Mouse (Mus musculus): ENCODE results near the gene Grtp1. TPM values are rescaled to one million over a fixed set of nuclear protein-coding genes. Genes with fewer than 3 reads are reported as not detected.

The Grtp1 gene
- polyA plus RNA-seq, 1 experiment, result 3.5 TPM

DNA sequence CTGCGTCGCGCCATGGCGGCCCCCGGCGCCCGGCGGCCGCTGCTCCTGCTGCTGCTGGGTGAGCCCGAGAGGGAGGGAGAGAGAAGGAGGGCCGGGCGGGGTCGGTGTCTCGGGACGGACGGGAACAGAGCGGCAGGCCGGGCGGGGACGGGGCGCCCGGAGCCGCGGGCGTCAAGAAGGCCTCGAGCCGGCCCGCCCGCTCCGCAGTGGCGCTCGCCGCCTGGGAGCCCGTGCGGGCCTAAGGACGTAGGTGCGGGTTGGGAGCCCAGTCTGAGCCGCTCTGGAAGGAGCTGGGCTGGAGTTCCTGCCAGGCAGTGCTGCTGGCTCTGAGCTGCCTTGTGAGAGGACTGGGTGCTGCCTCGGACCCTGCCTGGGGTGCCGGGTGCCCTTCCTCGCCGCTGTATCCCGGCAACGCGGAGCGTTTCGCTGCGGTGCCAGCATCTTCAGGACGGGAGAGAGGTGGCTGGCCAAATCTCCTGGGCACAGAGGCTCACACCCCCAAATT, 41.0 kb downstream of the Grtp1 start:
- Histone ChIP-seq H3K79me2 (ENCODE audit: control insufficient read depth, insufficient read depth) (peaks cover 53% of the 10 kb centered on the region), H3K4me3 (ENCODE audit: insufficient read depth, poor library complexity, severe bottlenecking) (peak overlapping the region; percentile 91), H3K27me3 (ENCODE audit: control insufficient read depth, insufficient read depth, insufficient read length) (no peaks in the 10 kb centered on the region), H3K79me3 (ENCODE audit: low read depth) (peaks cover 53% of the 10 kb centered on the region), H3ac (ENCODE audit: control insufficient read depth, insufficient read length, low read depth) (peak overlapping the region; percentile 95), H3K36me3 (ENCODE audit: control insufficient read depth, insufficient read depth) (peaks cover 7% of the 10 kb centered on the region)
- TF ChIP-seq MYOD1 (IDR thresholded peaks at IDR 0.05; ENCODE audit: control insufficient read depth, insufficient read length, low read depth) (no peak), FOSL1 (IDR thresholded peaks at IDR 0.05; ENCODE audit: insufficient read depth, low read length, poor library complexity, severe bottlenecking) (no peak), MYOG (IDR thresholded peaks at IDR 0.05; ENCODE audit: control insufficient read depth, extremely low read depth, insufficient read length) (no peak), USF1 (IDR thresholded peaks at IDR 0.05; ENCODE audit: low read depth) (no peak), CEBPB (IDR thresholded peaks at IDR 0.05; ENCODE audit: low read depth) (no peak), CTCF (IDR thresholded peaks at IDR 0.05; ENCODE audit: control insufficient read depth, insufficient read depth, insufficient read length) (no peak), MAX (IDR thresholded peaks at IDR 0.05) (no peak)

DNA sequence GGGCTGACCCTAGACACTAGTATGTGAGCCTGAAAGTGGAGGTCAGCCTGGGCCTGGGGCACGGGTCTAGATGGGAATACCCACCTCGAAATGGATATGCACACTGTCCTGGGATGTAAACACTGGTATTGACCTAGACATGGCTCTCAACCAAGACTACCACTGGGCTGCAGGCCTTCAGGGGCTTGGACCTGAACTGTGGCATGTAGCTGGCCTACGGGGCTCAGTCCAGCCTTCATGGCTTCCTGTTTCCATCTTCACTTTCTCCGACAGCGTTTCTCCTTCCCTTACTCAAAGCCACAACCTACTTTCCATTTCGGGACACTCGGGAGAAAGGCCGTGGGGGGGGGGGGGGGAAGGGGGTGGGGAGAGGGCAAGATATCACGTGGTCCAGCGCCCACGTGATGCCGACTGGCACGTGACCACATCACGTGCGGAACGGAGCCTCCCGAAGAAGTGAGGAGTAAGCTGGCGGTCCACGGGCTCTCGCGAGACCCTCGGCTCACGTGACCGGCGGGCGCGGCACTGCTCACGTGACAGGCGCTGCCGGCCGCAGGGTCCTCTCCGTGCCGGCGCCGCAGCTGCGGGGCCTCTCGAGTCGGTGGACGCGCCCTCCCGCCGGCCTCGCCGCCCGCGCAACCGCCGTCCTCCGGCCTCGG, 41.6 kb downstream of the Grtp1 start, which contains the start of gene Lamp1:
Lamp1 (plus strand) TSS at position 444 of the 659 bp plus-strand sequence.
- H3K27me3 ChIP-seq (ENCODE audit: control insufficient read depth, insufficient read depth, insufficient read length), result no peaks in the 10 kb centered on the region
- peak within 1 kb of the TSS; percentile 95 for H3ac ChIP-seq (ENCODE audit: control insufficient read depth, insufficient read length, low read depth)
- H3K79me2 ChIP-seq (ENCODE audit: control insufficient read depth, insufficient read depth), result peaks cover 48% of the 10 kb centered on the region
- peaks cover 47% of the 10 kb centered on the region for H3K79me3 ChIP-seq (ENCODE audit: low read depth)
- peaks cover 7% of the 10 kb centered on the region for H3K36me3 ChIP-seq (ENCODE audit: control insufficient read depth, insufficient read depth)
- H3K4me3 ChIP-seq (ENCODE audit: insufficient read depth, poor library complexity, severe bottlenecking), result peak within 1 kb of the TSS; percentile 91
- no peak for TF ChIP-seq FOSL1 (IDR thresholded peaks at IDR 0.05; ENCODE audit: insufficient read depth, low read length, poor library complexity, severe bottlenecking)
- no peak for TF ChIP-seq MYOG (IDR thresholded peaks at IDR 0.05; ENCODE audit: control insufficient read depth, extremely low read depth, insufficient read length)
- TF ChIP-seq USF1 (IDR thresholded peaks at IDR 0.05; ENCODE audit: low read depth), result peak; percentile 98
- TF ChIP-seq MAX (IDR thresholded peaks at IDR 0.05), result peak; percentile 85

DNA sequence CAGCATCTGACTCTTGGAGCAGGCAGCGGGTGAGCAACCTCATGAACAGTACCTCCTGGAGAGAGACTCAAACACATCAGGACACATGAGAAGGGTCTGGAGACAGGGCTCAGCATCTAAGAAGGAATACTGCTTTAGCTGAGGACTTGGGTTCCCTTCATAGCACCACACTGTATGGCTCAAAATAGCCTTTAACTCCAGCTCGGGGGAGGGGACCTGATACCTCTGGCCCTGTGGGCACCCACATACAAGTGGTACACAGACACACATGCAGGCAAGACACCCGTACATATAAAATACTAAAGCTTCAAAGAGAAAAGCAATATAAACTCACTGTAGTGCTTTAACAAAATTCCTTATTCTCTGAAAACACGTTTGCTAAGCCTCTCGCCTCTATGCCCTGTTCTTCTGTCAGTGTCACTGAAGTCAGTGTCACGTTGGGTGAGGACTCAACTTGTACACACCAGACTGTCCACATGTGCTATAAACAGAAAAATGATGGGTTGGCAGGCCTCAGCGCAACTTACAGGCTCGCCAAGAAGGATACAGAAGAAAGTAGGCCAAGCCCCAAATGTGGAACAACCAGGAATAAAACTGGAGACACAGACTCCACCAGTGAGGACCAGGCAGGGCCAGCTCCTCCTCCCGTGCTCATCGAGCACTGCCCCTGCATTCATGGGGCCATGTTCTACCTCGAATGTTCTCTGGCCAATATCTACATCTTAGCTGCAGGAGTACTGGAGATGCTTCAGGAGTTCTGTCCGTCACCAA, 43.9 kb downstream of the Grtp1 start:
- Histone ChIP-seq H3ac (ENCODE audit: control insufficient read depth, insufficient read length, low read depth) (no peak overlapping the region), H3K79me3 (ENCODE audit: low read depth) (peaks cover 24% of the 10 kb centered on the region), H3K79me2 (ENCODE audit: control insufficient read depth, insufficient read depth) (peaks cover 24% of the 10 kb centered on the region), H3K4me3 (ENCODE audit: insufficient read depth, poor library complexity, severe bottlenecking) (no peak overlapping the region), H3K36me3 (ENCODE audit: control insufficient read depth, insufficient read depth) (peaks cover 7% of the 10 kb centered on the region), H3K27me3 (ENCODE audit: control insufficient read depth, insufficient read depth, insufficient read length) (no peaks in the 10 kb centered on the region)
- TF ChIP-seq MYOG (IDR thresholded peaks at IDR 0.05; ENCODE audit: control insufficient read depth, extremely low read depth, insufficient read length), result no peak
- no peak for TF ChIP-seq FOSL1 (IDR thresholded peaks at IDR 0.05; ENCODE audit: insufficient read depth, low read length, poor library complexity, severe bottlenecking)
- no peak for TF ChIP-seq USF1 (IDR thresholded peaks at IDR 0.05; ENCODE audit: low read depth)

DNA sequence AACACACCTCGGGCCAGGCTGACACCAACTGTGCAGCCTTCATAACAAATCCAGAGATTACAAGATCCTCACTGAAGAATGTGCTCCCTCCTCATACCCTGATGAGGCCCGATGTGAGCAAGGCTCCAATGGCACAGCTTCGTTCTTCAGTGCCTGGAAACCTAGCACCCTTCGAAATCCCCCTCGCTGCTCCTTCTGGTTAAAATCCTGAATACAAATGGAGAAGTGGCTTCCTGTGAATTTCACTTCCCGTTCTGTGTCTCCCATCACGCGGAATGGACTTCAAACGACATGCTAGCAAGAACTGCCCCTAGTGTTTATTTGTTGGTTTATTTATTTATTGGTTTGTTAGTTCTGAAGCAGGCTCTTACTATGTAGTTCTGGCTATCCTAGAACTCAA, 45.1 kb downstream of the Grtp1 start:
- Histone ChIP-seq H3K79me2 (ENCODE audit: control insufficient read depth, insufficient read depth) (peaks cover 13% of the 10 kb centered on the region), H3K27me3 (ENCODE audit: control insufficient read depth, insufficient read depth, insufficient read length) (no peaks in the 10 kb centered on the region), H3K79me3 (ENCODE audit: low read depth) (peaks cover 12% of the 10 kb centered on the region), H3K4me3 (ENCODE audit: insufficient read depth, poor library complexity, severe bottlenecking) (no peak overlapping the region), H3K36me3 (ENCODE audit: control insufficient read depth, insufficient read depth) (no peaks in the 10 kb centered on the region), H3ac (ENCODE audit: control insufficient read depth, insufficient read length, low read depth) (no peak overlapping the region)
- no peak for TF ChIP-seq MAX (IDR thresholded peaks at IDR 0.05)

DNA sequence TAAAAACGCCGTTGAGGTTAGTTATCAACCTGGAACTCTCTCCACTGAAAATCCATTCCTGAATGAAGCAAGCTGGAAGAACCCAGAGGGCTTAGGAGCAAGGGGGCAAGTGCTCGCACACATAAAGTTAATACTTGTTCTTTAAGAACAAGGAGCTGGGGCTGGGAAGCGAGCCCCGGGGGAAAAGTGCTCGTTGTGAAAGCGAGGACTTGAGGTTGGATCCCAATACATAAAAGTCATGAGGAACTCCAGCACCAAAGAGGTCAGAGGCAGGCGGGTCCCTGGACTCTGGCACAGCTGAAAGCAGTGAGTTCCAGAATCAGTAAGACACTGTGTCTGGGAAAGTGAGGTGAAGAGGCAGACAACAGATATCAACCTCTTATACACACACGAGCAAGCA, 46.3 kb downstream of the Grtp1 start:
- H3ac ChIP-seq (ENCODE audit: control insufficient read depth, insufficient read length, low read depth), result no peak overlapping the region
- no peak overlapping the region for H3K4me3 ChIP-seq (ENCODE audit: insufficient read depth, poor library complexity, severe bottlenecking)
- H3K79me3 ChIP-seq (ENCODE audit: low read depth), result no peaks in the 10 kb centered on the region
- H3K27me3 ChIP-seq (ENCODE audit: control insufficient read depth, insufficient read depth, insufficient read length), result no peaks in the 10 kb centered on the region
- H3K79me2 ChIP-seq (ENCODE audit: control insufficient read depth, insufficient read depth), result peaks cover under 1% of the 10 kb centered on the region
- TF ChIP-seq CEBPB (IDR thresholded peaks at IDR 0.05; ENCODE audit: low read depth) (no peak), CTCF (IDR thresholded peaks at IDR 0.05; ENCODE audit: control insufficient read depth, insufficient read depth, insufficient read length) (no peak), USF1 (IDR thresholded peaks at IDR 0.05; ENCODE audit: low read depth) (no peak)
- peaks cover 2% of the 10 kb centered on the region for H3K36me3 ChIP-seq (ENCODE audit: control insufficient read depth, insufficient read depth)

DNA sequence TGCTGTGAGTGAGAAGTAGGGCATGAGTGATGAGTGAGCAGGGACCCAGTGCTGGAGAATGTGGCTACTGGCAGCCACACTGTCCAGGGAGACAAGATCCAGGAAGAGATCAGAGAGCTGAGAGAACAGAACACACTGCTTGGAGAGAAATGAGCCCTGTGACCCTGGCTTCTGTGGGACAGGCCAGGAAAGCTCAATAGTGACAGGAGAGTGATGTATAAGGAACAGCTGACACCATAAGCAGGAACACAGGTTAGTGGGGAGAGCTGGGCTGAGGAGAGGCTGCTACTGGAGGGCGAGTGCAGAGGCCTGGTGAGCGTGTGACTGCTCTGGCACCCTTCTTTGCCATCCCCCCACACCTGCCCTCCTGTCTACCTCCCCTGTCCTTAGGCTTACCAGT, 49.5 kb downstream of the Grtp1 start:
- Histone ChIP-seq H3K79me2 (ENCODE audit: control insufficient read depth, insufficient read depth) (no peaks in the 10 kb centered on the region), H3ac (ENCODE audit: control insufficient read depth, insufficient read length, low read depth) (no peak overlapping the region), H3K36me3 (ENCODE audit: control insufficient read depth, insufficient read depth) (peaks cover 17% of the 10 kb centered on the region), H3K27me3 (ENCODE audit: control insufficient read depth, insufficient read depth, insufficient read length) (no peaks in the 10 kb centered on the region), H3K4me3 (ENCODE audit: insufficient read depth, poor library complexity, severe bottlenecking) (no peak overlapping the region), H3K79me3 (ENCODE audit: low read depth) (no peaks in the 10 kb centered on the region)
- TF ChIP-seq USF1 (IDR thresholded peaks at IDR 0.05; ENCODE audit: low read depth), result no peak
- no peak for TF ChIP-seq CTCF (IDR thresholded peaks at IDR 0.05; ENCODE audit: control insufficient read depth, insufficient read depth, insufficient read length)
- no peak for TF ChIP-seq MYOD1 (IDR thresholded peaks at IDR 0.05; ENCODE audit: control insufficient read depth, insufficient read length, low read depth)
- no peak for TF ChIP-seq MYOG (IDR thresholded peaks at IDR 0.05; ENCODE audit: control insufficient read depth, extremely low read depth, insufficient read length)
- no peak for TF ChIP-seq FOSL1 (IDR thresholded peaks at IDR 0.05; ENCODE audit: insufficient read depth, low read length, poor library complexity, severe bottlenecking)
- TF ChIP-seq CEBPB (IDR thresholded peaks at IDR 0.05; ENCODE audit: low read depth), result no peak
- no peak for TF ChIP-seq MAX (IDR thresholded peaks at IDR 0.05)

Data from C2C12 (cell line).